Mouse (Mus musculus) C2C12 (cell line): Measurements from ENCODE around the gene Ubxn11. TPM values are rescaled to one million over a fixed set of nuclear protein-coding genes. Genes with fewer than 3 reads are reported as not detected.

Experiments used
- H3K27me3 ChIP-seq: one replicate; pipeline ENCODE4 v1.6.1; 2011; ENCODE audit not compliant: control insufficient read depth, insufficient read depth, insufficient read length
- H3K36me3 ChIP-seq: one replicate; pipeline ENCODE4 v1.6.1; 2011; ENCODE audit not compliant: control insufficient read depth, insufficient read depth
- H3K4me3 ChIP-seq: one replicate; pipeline ENCODE4 v1.5.1; 2011; ENCODE audit warnings: mild to moderate bottlenecking, control low read depth; ENCODE audit not compliant: poor library complexity, insufficient read depth, severe bottlenecking
- H3K79me2 ChIP-seq: one replicate; pipeline ENCODE4 v1.6.1; 2011; ENCODE audit not compliant: control insufficient read depth, insufficient read depth
- H3K79me3 ChIP-seq: one replicate; pipeline ENCODE4 v1.6.1; 2011; ENCODE audit warnings: low read depth, control low read depth
- H3ac ChIP-seq: one replicate; pipeline ENCODE3; 2011; ENCODE audit warnings: low read depth; ENCODE audit not compliant: control insufficient read depth, insufficient read length
- CEBPB ChIP-seq: IDR thresholded peaks from one replicate; pipeline ENCODE4 v1.6.1; 2011; ENCODE audit warnings: low read depth, mild to moderate bottlenecking, control low read depth, moderate library complexity
- CTCF ChIP-seq: IDR thresholded peaks from one replicate; pipeline ENCODE4 v1.5.1; 2011; ENCODE audit not compliant: control insufficient read depth, insufficient read depth, insufficient read length
- FOSL1 ChIP-seq: IDR thresholded peaks from one replicate; pipeline ENCODE4 v1.8.0; 2011; ENCODE audit warnings: mild to moderate bottlenecking, low read length; ENCODE audit not compliant: poor library complexity, insufficient read depth, severe bottlenecking
- MAX ChIP-seq: IDR thresholded peaks from one replicate; pipeline ENCODE4 v1.6.1; 2011; ENCODE audit warnings: mild to moderate bottlenecking, control low read depth
- MYOD1 ChIP-seq: IDR thresholded peaks from one replicate; pipeline ENCODE4 v1.6.1; 2011; ENCODE audit warnings: low read depth; ENCODE audit not compliant: control insufficient read depth, insufficient read length
- MYOG ChIP-seq: IDR thresholded peaks from one replicate; pipeline ENCODE4 v1.6.1; 2011; ENCODE audit not compliant: control insufficient read depth, insufficient read length; ENCODE audit errors: extremely low read depth
- USF1 ChIP-seq: IDR thresholded peaks from one replicate; pipeline ENCODE4 v1.6.1; 2011; ENCODE audit warnings: low read depth, mild to moderate bottlenecking, control low read depth, moderate library complexity
- polyA plus RNA-seq: library from polyadenylated mRNA; unstranded; fragments of >200 nt; fragmentation: generic; extraction: Trizol; gene quantifications from one replicate; pipeline ENCODE4 v1.2.1, GENCODE M21; 2012; ENCODE audit warnings: missing spikeins

The Ubxn11 gene
- polyA plus RNA-seq, 1 experiment: 0.80 TPM

DNA sequence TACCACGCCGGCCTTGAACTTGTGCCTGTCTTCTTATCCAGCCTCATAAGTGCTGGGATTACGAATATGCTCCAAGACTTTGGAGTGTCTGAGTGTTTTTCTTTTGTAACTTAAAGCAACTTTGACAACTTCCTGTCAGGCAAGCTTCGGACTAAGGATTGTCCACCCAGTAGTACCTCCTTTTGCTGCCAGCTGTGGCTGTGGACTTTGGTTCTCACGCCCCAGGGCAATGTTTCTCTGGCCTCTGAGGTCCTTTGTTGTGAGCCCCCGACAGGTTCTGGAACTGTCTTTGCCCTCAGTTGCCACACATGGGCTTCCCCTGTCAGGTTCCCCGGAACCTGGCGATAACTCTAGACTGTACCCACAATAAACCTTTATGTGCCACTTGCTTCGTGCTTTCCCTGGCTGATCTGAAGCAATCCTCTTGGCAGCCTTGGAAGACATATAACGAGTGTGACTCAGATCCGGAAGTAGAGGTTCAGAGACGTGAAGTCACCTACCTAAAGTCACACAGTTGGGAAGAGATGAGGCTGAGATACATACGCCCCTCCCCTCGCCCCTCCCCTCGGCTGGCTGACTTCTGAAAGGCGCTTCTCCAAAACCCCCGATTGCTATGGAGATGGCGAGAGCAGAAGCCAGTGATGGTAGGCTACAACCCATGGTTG is 41.1 kb upstream of the Ubxn11 start:
- Histone ChIP-seq H3K27me3 (peaks cover 45% of the 10 kb centered on the region), H3ac (no peak overlapping the region), H3K79me3 (no peaks in the 10 kb centered on the region), H3K36me3 (no peaks in the 10 kb centered on the region), H3K79me2 (no peaks in the 10 kb centered on the region), H3K4me3 (no peak overlapping the region)
- TF ChIP-seq CTCF (no peak), CEBPB (peak; percentile 26)

DNA sequence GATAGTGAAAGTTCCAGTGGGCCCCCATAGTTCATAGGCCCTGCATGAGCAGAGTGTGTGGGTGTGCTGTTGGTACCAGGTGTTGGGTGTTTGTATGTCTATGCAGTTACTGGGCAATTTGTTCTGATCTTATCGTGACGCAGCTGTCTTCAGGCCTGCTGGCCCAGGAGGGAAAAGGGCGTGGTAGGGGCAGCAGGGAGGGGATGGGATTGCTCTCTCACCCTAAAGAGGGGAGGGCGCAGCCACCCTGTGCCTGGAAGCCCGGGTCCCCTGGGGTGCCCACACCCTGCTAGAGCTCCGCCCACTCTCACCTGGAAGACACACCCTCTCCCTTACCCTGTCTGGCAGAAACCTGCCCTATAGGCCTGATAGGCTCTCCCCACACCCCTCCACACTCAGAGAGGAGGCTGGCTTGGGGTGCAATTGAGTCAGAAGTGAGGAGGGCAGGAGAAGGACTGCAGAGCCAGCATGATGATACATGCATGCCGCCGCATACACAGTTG is 40.4 kb upstream of the Ubxn11 start:
- Histone ChIP-seq H3K79me3 (no peaks in the 10 kb centered on the region), H3K36me3 (no peaks in the 10 kb centered on the region), H3ac (no peak overlapping the region), H3K79me2 (no peaks in the 10 kb centered on the region), H3K27me3 (peaks cover 48% of the 10 kb centered on the region), H3K4me3 (no peak overlapping the region)
- peak; percentile 40 for TF ChIP-seq MYOD1
- TF ChIP-seq CTCF: no peak
- TF ChIP-seq CEBPB: no peak
- TF ChIP-seq FOSL1: no peak

DNA sequence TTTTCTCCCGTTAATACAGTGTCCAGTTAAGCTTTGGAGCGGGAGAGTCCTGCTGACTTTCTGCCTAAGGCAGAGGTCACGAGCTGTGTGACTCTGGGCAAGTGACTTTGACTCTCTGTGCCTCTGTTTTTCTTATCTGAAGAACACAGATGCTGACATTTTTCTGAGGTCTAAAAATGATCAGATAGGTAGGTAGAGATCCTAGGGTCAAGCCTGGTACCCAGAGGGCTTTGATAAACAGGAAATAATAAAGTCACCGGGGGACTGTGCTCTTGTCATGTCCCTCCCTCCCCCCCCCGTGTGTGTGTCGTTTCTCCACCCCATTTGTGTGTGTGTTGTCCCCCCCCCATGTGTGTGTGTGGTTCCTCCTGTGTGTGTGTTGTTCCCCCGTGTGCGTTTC is 39.8 kb upstream of the Ubxn11 start:
- TF ChIP-seq MAX (no peak), FOSL1 (no peak), CEBPB (no peak), USF1 (no peak), CTCF (no peak), MYOD1 (no peak), MYOG (no peak)
- Histone ChIP-seq H3K79me2 (no peaks in the 10 kb centered on the region), H3K36me3 (no peaks in the 10 kb centered on the region), H3K79me3 (no peaks in the 10 kb centered on the region), H3K27me3 (peaks cover 48% of the 10 kb centered on the region), H3ac (no peak overlapping the region), H3K4me3 (no peak overlapping the region)

DNA sequence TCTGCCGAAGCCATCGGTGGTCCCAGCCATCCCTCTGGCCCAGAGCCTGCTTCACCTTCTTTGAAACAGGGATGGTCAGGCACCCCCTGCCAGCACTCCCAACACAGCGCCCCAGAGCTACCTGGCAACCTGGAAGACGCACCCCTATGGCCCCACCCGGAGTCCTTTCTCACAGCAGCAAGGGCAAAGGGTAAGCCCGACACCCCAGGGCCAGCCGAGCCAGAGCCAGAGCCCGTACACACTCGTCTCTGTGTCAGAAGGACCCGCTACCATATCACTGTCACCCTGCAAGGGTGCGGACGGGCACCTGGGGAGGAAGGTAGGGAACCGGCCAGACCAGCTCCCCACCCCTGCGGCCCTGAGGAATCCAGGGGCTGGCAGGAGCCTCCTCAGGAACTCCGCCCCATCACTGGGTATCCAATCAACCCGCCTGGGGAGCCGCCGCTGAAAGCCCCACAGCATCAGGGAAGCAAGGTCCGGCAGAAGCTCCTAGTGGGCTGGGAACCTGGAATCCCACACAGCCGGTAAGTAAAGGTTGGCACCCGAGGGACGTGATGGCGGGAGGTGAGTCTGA is 36.9 kb upstream of the Ubxn11 start:
- H3K79me3 ChIP-seq: no peaks in the 10 kb centered on the region
- H3K79me2 ChIP-seq: no peaks in the 10 kb centered on the region
- TF ChIP-seq USF1 (no peak), FOSL1 (no peak), MYOD1 (no peak), MAX (no peak), CEBPB (no peak), MYOG (no peak), CTCF (no peak)
- H3K27me3 ChIP-seq: peaks cover 43% of the 10 kb centered on the region
- H3K36me3 ChIP-seq: no peaks in the 10 kb centered on the region
- H3K4me3 ChIP-seq: no peak overlapping the region
- no peak overlapping the region for H3ac ChIP-seq

DNA sequence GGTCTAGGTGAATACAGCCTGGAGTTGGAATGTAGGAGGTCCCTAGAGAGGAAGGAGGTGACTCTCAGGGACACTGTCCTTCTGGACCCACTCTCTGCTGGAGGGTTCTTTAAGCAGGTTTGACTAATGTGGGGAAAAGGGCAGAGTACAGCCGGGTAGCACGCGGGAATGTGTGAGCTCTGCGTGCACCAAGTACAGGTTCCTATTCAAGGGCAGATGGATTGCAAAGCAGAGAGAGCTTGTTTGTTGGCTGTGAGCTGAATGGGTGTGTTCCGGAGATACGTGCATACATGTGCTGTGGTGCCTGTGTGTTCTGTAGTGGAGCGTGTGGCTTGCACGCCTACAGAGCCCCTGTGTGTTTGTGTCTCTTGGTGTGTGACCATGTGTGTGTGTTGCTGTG is 35.0 kb upstream of the Ubxn11 start:
- no peaks in the 10 kb centered on the region for H3K79me3 ChIP-seq
- no peak overlapping the region for H3ac ChIP-seq
- peaks cover 45% of the 10 kb centered on the region for H3K27me3 ChIP-seq
- H3K36me3 ChIP-seq: no peaks in the 10 kb centered on the region
- no peaks in the 10 kb centered on the region for H3K79me2 ChIP-seq
- TF ChIP-seq MYOG: no peak
- TF ChIP-seq MAX: no peak
- TF ChIP-seq FOSL1: no peak
- TF ChIP-seq USF1: no peak
- no peak for TF ChIP-seq CEBPB
- TF ChIP-seq MYOD1: no peak
- no peak for TF ChIP-seq CTCF
- no peak overlapping the region for H3K4me3 ChIP-seq
